Mouse (Mus musculus) testis, adult 2 months (tissue): ENCODE measurements around the gene Trp53i13. TPM values are rescaled to one million over a fixed set of nuclear protein-coding genes. Genes with fewer than 3 reads are reported as not detected.

Experiments
- H3K27ac ChIP-seq: fragments of 200-500 bp; 2 replicates; pipeline ENCODE4 v1.5.1; 2012; ENCODE audit warnings: low read depth, low read length; ENCODE audit not compliant: control insufficient read depth, insufficient read depth
- H3K27me3 ChIP-seq: fragments of 200-500 bp; 2 replicates; pipeline ENCODE4 v1.6.1; 2012; ENCODE audit warnings: mild to moderate bottlenecking, low read length, moderate library complexity; ENCODE audit not compliant: control insufficient read depth, insufficient read depth
- H3K36me3 ChIP-seq: fragments of 200-500 bp; 2 replicates; pipeline ENCODE4 v1.6.1; 2012; ENCODE audit warnings: mild to moderate bottlenecking, low read length; ENCODE audit not compliant: control insufficient read depth, insufficient read depth
- H3K4me1 ChIP-seq: fragments of 200-500 bp; 2 replicates; pipeline ENCODE4 v1.6.1; 2012; ENCODE audit warnings: low read length; ENCODE audit not compliant: control insufficient read depth, insufficient read depth
- H3K4me3 ChIP-seq: fragments of 200-500 bp; 2 replicates; pipeline ENCODE4 v1.5.1; 2012; ENCODE audit warnings: low read depth, mild to moderate bottlenecking, low read length, moderate library complexity, mixed read lengths; ENCODE audit not compliant: control insufficient read depth
- CTCF ChIP-seq: fragments of 200-500 bp; IDR thresholded peaks from 2 replicates; pipeline ENCODE4 v1.5.1; 2012; ENCODE audit warnings: low read depth, mild to moderate bottlenecking, inconsistent platforms, low read length, moderate library complexity; ENCODE audit not compliant: control insufficient read depth, insufficient read depth, insufficient replicate concordance
- POLR2A ChIP-seq: fragments of 200-500 bp; IDR thresholded peaks from 2 replicates; pipeline ENCODE4 v1.6.1; 2012; ENCODE audit warnings: low read depth, mild to moderate bottlenecking, inconsistent platforms, low read length, moderate library complexity; ENCODE audit not compliant: control insufficient read depth
- polyA plus RNA-seq: library from polyadenylated mRNA; depleted of rRNA; stranded (reverse); fragments of >200 nt; gene quantifications from 2 replicates; pipeline ENCODE4 v1.2.3, GENCODE M21; 2012

The Trp53i13 gene
- polyA plus RNA-seq, 1 experiment = 46.7 TPM

DNA sequence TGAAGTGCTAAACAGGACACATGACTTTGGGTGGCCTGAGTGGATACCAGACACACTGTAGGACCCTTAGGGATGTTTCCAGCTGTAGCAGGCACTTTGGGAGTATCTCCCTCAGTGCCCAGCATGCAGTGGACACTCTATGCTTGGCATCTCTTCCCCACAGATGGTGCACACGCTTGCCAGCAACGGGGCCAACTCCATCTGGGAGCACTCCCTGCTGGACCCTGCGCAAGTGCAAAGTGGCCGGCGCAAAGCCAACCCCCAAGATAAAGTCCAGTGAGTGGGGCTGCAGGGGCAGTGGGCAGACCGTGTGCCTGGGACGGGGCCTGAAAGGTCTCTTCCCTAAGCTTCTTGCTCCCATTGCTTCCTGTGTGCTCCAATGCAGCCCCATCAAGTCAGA, 16.4 kb downstream of the Trp53i13 start:
- TF ChIP-seq CTCF = no peak
- no peak for TF ChIP-seq POLR2A
- Histone ChIP-seq H3K4me1 (peaks cover 29% of the 10 kb centered on the region), H3K36me3 (no peaks in the 10 kb centered on the region; the same call in none of the 2 replicates), H3K27ac (no peak overlapping the region), H3K4me3 (no peak overlapping the region), H3K27me3 (no peaks in the 10 kb centered on the region)

DNA sequence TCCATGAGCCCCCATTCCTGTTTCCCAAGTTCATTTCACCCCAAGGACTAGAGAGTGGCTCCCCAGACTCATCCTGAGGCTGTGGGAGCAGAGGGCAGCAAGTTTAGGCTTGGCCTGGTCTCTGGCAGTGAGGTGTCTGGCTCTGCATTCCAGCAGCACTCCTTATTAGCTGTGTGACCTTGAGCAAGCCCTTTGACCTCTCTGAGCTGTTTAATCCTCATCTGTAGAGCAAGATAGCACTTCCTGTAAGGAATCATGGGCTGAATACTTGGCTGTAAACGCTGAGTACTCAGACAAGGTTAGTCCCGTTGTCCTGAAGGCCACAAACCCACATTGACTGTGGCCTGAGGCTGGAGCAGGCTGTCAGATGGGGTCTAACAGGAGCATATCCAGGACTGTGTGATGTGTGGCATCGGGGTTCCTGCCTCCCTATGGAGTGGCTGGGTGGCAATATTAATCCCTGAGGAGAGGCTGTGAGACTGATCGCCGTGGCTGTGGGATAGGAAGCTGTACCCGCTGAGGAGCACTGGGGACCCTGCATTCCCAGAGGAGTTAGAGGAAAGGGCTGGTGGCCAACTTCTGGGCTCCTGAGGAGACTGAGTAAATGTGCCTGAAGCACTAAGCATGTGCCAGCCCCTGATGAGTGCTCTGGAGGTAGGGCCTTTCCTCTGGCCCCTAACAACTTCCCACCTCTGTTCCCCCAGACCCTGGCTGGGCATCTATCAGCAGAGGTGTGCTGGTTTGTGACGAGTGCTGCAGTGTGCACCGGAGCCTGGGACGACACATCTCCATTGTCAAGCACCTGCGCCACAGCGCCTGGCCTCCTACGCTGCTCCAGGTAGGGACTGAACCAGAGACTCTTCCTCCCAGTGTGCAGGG, 17.3 kb downstream of the Trp53i13 start:
- Histone ChIP-seq H3K4me3 (no peak overlapping the region; the same call in 1 of the 2 replicates), H3K27me3 (no peaks in the 10 kb centered on the region), H3K36me3 (peaks cover 1% of the 10 kb centered on the region), H3K27ac (peak overlapping the region; percentile 50), H3K4me1 (peaks cover 33% of the 10 kb centered on the region)
- 0 out of 2 replicates have a peak, but pooled peaks have one; percentile 7 for TF ChIP-seq POLR2A
- no peak for TF ChIP-seq CTCF

DNA sequence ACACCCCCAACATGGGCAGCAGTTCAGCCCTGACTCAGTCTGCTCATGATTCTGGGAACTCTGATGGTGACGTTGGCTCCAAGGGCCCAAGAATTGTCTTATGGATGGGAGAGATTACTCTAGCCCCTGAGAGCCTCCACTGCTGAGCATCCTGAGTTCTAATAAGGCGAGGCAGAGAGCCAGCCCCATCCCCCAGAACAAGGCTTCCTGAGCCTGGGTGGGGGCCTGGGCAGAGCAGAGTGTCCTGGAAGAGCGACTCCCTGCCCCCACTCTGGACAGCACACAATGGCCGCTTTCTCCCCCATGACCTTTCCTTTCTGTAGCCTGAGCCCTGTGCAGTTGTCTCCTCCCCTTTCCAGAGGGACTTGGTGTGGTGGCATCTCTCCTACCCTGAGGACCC, 17.9 kb downstream of the Trp53i13 start:
- Histone ChIP-seq H3K36me3 (peaks cover 1% of the 10 kb centered on the region), H3K27me3 (no peaks in the 10 kb centered on the region), H3K27ac (peak overlapping the region; percentile 50), H3K4me1 (peaks cover 34% of the 10 kb centered on the region), H3K4me3 (no peak overlapping the region)
- TF ChIP-seq POLR2A (no peak; the same call in 1 of the 2 replicates), CTCF (no peak)

DNA sequence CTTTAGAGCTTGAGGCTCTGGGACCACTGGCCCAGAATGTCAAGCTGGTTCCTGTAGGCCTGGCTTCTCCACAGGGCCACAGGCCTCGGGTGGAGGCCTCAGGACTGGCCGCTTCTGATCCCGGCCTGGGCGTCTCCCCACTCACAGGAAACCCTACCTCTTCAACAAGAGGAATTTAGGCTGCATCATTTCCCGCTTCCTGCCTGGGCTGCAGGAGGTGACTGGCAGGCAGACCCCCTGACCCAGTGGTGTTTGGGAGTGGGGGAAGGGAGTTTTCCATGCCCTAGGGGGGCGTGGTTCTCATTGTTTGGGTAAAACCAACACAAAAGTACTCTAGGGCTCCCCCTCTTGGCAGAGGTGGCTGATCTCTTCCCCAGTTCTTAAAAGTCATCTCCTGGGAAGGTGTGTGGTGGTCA, 18.4 kb downstream of the Trp53i13 start:
- Histone ChIP-seq H3K36me3 (peaks cover 1% of the 10 kb centered on the region), H3K27ac (peak overlapping the region; percentile 71), H3K27me3 (no peaks in the 10 kb centered on the region), H3K4me1 (peaks cover 38% of the 10 kb centered on the region), H3K4me3 (no peak overlapping the region)
- TF ChIP-seq CTCF (no peak), POLR2A (no peak)

DNA sequence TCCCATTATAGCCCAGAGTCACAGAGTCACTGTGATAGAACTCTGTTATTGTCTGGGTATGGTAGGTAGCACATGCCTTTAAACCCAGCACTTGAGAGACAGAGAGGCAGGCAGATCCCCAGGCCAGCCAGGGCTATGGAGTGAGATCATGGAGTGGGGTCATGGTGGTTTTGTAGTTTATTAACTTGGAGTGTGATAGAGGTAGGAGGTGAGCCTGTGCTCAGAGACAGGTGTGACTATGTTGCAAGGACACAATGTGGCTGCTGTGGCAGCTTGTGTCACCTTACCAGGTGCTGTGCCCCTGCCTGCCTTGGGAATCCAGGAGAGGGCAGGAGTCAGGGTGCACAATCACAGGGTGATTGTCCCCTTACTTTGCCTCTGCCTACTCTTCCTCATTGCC, 20.3 kb downstream of the Trp53i13 start:
- TF ChIP-seq CTCF (no peak), POLR2A (no peak)
- Histone ChIP-seq H3K27ac (no peak overlapping the region), H3K4me1 (peaks cover 48% of the 10 kb centered on the region), H3K4me3 (no peak overlapping the region), H3K27me3 (no peaks in the 10 kb centered on the region), H3K36me3 (peaks cover 1% of the 10 kb centered on the region)

DNA sequence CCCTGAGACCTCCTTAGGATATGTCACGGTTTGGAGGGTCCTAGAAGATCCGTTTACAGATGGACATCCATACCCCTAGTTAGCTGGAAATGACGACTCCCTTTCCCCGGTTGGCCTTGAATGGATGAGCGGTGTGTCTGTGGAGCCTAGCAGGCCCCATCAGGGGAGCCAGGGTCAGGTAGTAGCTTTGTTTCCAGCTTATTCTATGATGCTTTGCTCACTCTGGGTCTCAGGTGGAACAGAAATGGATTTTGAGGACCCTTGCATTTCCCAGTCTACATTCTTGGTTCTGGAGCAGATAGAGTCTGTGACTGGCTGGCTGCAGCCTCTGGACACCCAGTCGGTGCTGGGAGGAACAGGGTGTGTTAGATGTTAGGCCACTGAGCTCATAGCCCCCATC, 21.0 kb downstream of the Trp53i13 start:
- Histone ChIP-seq H3K27ac (no peak overlapping the region), H3K27me3 (peaks cover 2% of the 10 kb centered on the region; the same call in 1 of the 2 replicates), H3K36me3 (peaks cover 1% of the 10 kb centered on the region), H3K4me3 (peak overlapping the region; percentile 97; the same call in 1 of the 2 replicates), H3K4me1 (peaks cover 51% of the 10 kb centered on the region)
- no peak for TF ChIP-seq CTCF
- TF ChIP-seq POLR2A = no peak

DNA sequence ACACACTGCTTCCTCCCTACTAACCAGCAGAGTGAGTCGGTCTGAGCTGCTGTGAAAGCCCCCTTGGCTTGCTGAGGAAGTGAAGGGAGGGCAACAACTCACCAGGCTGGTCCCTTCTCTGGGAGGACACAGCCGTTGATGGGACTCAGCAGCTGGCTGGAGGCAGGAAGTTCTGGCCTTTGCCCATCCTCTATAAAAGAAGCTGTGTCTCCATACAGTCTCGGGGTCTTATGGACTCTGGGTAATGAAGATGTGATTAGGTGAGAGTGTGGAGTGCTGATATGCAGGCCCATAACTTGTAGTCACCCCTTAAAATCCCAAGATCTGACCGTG, 21.5 kb downstream of the Trp53i13 start:
- Histone ChIP-seq H3K4me3 (peak overlapping the region; percentile 97), H3K27me3 (peaks cover 3% of the 10 kb centered on the region; the same call in 1 of the 2 replicates), H3K27ac (peak overlapping the region; percentile 87), H3K36me3 (peaks cover 1% of the 10 kb centered on the region), H3K4me1 (peaks cover 52% of the 10 kb centered on the region)
- TF ChIP-seq POLR2A (no peak), CTCF (no peak)
